Mouse (Mus musculus): ENCODE measurements around the gene Mfap1b.
"Not testable (repeated sequence)": the region's sequence is repeated elsewhere in the genome, so short reads cannot be mapped to it uniquely, and the experiment has no call there.

The Mfap1b gene

GRCm38 (mm10) chr2:121473301-121474179, at the start of gene Mfap1b:
TSS of gene Mfap1b (minus strand) at chr2:121474067.
- DNase-seq (ENCODE audit: low read depth, low spot score) = not testable (repeated sequence)

DNA sequence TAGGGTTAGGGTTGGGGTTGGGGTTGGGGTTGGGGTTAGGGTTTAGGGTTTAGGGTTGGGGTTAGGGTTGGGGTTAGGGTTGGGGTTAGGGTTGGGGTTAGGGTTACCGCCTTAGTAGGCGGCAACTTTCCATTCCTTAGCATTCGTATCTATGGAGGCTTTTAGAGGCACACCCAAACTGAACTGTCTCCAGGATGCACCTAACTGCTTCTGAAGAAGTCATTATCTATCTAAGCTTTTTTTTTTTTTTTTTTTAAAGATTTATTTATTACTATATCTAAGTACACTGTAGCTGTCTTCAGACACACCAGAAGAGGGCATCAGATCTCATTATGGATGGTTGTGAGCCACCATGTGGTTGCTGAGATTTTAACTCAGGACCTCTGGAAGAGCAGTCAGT, 49.0 kb upstream of the Mfap1b start:
- not testable (repeated sequence) for DNase-seq (ENCODE audit: low read depth, low spot score)

DNA sequence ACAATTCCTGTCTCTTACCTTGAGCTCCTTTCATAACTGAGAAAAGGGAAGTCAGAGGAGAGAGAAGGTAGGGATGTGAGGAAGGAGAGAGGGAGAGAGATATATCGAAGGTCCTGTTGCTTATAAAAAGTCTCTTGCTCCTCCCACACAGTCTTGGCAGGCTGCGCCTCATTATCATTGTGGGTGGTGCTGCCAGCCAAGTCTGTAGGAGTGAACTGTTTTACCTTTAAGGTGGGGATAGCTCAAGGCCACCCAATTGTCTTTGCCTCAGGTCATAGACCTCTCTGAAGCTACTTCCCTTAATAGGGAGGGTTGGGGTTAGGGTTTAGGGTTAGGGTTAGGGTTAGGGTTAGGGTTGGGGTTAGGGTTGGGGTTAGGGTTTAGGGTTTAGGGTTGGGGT, 48.1 kb upstream of the Mfap1b start:
- DNase-seq (ENCODE audit: low read depth, low spot score) = no peak

DNA sequence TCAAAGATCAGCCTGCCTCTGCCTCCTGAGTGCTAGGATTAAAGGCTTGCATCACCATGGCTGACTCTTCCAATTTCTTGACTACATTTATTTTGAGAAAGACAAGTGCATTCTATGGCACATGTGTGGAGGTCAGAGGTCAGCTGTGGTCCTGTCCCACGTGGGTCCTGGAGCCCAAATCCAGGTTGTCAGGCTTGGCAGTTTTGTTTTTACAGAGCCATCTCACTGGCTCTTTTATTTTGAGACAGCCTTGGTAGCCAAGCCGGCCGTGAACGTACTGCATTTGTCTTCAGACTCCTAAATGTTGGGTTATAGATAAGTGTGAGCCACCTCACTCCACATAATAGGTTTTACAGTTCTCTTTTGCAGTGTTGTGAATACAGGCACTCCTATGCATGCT, 44.8 kb upstream of the Mfap1b start:
- not testable (repeated sequence) for DNase-seq (ENCODE audit: low read depth, low spot score)

GRCm38 (mm10) chr2:121518106-121518505, 44.2 kb upstream of the Mfap1b start:
- no peak for DNase-seq (ENCODE audit: low read depth, low spot score)

- DNase-seq (ENCODE audit: low read depth, low spot score) = peak; percentile 1
Observed at GRCm38 (mm10) chr2:121514211-121514610, 40.3 kb upstream of the Mfap1b start.

- peak; percentile 20 for DNase-seq (ENCODE audit: low read depth, low spot score)
Observed at GRCm38 (mm10) chr2:121512991-121513765, 39.3 kb upstream of the Mfap1b start.

DNA sequence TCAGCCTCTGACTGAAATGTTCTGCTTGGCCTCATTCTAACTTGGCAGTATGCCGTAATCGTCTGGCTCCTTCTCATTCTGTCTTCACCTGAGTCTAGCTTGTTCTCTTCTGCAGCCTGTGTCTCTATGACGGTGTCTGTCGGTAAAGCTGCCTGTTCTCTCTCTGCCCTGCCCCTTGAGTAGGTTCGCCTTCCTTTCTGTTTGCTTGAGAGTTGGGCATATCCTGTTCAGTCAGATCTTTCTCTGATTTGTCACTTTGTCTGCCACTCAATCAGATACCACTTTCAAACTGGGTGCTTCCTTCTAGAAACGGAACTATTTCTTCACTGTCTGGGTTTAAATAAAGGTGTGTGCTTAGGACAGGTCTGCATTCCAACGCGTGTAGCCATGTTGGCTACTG, 37.5 kb upstream of the Mfap1b start:
- peak; percentile 3 for DNase-seq (ENCODE audit: low read depth, low spot score)

- no peak for DNase-seq (ENCODE audit: low read depth, low spot score)
Observed at GRCm38 (mm10) chr2:121509584-121509983, 35.7 kb upstream of the Mfap1b start.

GRCm38 (mm10) chr2:121507951-121508330, 34.1 kb upstream of the Mfap1b start:
- no peak for DNase-seq (ENCODE audit: low read depth, low spot score)

DNA sequence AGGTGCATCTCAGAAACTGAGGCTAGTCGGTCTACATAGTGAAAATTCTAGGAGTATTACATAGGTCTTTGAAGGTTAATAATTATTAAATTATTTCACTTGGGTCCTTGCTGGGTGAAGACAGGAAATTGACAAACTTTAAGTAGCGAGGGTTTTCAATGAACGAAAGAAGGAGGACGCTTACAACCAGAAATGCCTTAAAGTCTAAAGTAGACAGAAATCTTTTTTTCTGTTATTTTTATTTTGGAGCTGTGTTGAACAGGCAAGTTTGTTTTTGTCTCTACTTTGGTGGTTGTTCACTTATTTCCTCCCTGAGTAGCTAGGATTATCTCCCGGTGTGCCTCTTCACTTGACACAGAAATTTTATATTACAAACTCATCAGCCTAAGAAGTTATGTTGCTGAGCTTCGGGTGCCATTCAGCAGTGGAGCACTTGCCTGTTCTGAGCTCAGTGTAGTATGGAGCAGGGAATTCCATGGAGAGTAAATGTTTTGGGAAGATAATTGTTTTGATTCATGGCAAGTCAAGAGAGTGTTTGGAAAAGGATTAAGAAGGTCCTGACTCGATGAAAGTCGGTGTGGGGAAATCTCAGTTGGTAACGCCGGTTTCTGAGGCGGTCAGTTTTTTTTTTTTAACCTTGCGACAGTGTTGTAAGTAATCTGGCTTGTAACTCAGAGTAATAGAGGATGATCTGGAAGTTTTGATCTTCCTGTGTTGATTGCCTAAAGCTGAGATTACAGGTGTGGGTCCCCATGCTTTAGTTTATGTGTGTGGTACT, 33.5 kb upstream of the Mfap1b start:
- DNase-seq (ENCODE audit: low read depth, low spot score) = peak; percentile 46

GRCm38 (mm10) chr2:121505942-121506882, 32.3 kb upstream of the Mfap1b start, which contains the start of the genes Mfap1a and Wdr76:
TSS of gene Mfap1a (minus strand) at chr2:121506665.
TSS of gene Wdr76 (plus strand) at chr2:121506723.
- peak; percentile 94 for DNase-seq (ENCODE audit: low read depth, low spot score)

DNA sequence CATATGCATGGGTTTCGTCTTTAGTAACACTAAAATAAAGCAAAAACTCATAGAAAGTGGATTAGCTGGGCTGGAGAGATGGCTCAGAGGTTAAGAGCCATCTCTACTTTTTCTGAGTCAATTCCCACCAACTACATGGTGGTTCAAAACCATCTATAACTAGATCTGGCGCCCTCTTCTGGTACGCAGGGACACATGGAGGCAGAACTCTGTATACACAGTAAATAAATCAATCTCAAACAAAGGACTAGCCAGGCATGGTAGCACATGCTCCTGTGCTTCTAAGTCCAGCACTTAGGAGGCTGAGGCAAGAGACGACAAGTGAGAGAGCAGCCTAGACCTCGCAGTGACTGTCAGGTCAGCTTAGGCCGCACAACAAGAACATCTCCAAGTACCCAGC, 27.7 kb upstream of the Mfap1b start:
- not testable (repeated sequence) for DNase-seq (ENCODE audit: low read depth, low spot score)

DNA sequence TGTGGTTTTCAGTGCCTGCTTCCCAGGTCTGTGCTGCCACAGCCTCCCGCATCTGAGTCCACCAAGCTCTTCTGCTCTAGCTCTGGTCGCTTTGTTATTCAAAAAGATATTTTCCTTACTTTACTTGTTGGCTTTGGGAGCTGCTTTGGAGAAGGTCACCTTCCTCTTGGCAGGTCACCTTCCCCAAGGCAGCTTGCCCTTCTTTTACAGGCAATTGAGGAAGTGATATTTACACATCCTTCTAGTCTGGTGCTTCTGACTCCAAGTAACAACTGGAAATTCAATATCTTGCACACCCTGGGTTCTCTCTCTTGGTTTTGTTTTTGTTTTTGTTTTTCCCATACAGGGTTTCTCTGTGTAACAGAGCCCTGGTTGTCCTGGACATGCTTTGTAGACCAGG, 10.5 kb upstream of the Mfap1b start:
- not testable (repeated sequence) for DNase-seq (ENCODE audit: low read depth, low spot score)

DNA sequence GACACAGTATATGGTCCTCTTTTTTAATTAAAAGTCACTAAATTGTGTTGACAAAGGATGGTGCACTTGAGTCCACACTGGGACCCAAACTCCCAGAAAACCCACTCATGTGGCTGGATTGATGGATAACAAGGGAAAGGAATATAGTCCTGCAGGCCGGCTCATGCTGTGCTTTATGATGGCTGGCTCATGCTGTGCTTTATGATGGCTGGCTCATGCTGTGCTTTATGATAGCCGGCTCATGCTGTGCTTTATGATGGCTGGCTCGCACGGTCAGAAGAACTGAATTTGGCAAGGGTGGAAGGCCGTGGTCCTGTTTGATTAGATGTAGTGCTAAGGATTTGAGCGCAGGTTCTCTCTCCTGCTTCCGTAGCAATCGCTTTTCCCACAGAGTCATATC, 9.7 kb upstream of the Mfap1b start:
- DNase-seq (ENCODE audit: low read depth, low spot score) = no peak

DNA sequence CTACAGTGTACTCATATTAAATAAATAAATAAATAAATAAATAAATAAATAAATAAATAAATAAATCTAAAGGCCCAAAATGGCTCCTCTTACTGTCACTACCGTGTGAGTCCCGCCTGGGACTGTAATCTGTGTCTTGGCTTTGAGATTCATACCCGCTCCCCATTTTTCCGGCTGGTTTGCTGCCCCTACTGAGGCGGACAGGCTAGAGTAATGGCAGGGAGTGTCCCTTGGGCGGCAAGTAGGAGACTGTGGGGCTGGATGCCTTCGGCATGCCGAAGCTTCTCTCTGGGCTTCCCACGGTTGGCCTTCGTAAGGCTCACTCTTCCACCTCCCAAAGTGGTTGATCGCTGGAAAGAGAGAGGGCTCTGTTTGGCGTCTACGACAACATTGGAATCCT, 7.0 kb upstream of the Mfap1b start:
- DNase-seq (ENCODE audit: low read depth, low spot score) = not testable (repeated sequence)

DNA sequence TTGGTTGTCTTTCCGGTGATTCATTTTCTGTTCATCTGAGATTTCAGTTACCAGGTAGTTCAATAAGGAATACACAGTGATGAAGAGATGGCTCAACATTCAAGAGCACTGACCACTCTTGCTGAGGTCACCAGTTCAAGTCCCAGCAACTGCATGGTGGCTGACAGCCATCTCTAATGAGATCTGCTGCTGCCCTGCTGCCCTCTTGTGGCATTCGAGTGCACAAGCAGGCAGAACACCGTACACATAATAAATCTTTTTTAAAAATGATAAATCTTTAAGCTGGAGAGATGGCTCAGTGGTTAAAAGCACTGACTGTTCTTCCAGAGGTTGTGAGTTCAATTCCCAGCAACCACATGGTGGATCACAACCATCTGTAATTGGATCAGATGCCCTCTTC, 6.6 kb upstream of the Mfap1b start:
- DNase-seq (ENCODE audit: low read depth, low spot score) = no peak

- DNase-seq (ENCODE audit: low read depth, low spot score) = no peak
Observed at GRCm38 (mm10) chr2:121477491-121478266, 3.8 kb upstream of the Mfap1b start.

DNA sequence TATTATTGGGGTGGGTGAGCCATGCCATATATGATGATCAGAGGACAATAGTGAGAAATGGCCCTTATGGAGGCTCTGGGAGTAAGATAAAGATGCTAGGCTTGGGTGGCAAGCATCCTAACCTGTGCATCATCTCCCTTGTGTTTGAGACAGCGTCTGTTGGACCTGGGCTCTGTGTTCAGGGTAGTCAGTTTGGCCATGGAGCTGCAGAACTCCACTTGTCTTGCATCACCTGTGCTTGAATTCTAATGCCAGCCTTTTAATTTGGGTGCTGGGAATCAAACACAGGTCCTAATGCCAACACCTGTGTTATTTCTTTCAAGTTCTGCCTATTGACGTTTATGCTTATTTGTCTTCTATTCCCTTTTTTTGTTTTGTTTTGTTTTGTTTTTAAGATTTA, 1.4 kb upstream of the Mfap1b start:
- DNase-seq (ENCODE audit: low read depth, low spot score) = not testable (repeated sequence)

DNA sequence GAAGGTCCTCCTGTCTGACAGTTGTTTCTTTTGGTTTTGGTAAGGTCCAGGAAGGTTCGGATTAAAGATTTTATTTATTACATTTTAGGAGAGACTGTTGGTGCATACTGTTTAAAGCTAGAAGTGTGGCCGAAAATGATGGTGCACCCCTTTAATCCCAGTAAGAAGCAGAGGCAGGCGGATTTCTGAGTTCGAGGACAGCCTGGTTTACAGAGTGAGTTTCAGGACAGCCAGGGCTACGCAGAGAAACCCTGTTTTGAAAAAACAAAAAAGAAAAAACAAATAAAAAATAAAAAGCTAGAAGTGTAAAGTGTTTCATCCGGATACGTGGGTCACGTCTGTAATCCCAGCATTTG, 291 bp upstream of the Mfap1b start:
- no peak for DNase-seq (ENCODE audit: low read depth, low spot score)
